Mouse (Mus musculus): Measurements from ENCODE around the gene Frrs1l. TPM values are rescaled to one million over a fixed set of nuclear protein-coding genes. Genes with fewer than 3 reads are reported as not detected.

The Frrs1l gene
- polyA plus RNA-seq, 1 experiment = under 0.01 TPM

GRCm38 (mm10) chr4:56932096-56932495 is 58.1 kb downstream of the Frrs1l start:
- peaks cover 63% of the 10 kb centered on the region for H3K36me3 ChIP-seq (ENCODE audit: control insufficient read depth, insufficient read depth)
- no peaks in the 10 kb centered on the region for H3K27me3 ChIP-seq (ENCODE audit: control insufficient read depth, insufficient read depth, insufficient read length)
- no peak overlapping the region for H3ac ChIP-seq (ENCODE audit: control insufficient read depth, insufficient read length, low read depth)
- no peak overlapping the region for H3K4me3 ChIP-seq (ENCODE audit: insufficient read depth, poor library complexity, severe bottlenecking)
- peaks cover 15% of the 10 kb centered on the region for H3K79me3 ChIP-seq (ENCODE audit: low read depth)
- TF ChIP-seq MYOD1 (IDR thresholded peaks at IDR 0.05; ENCODE audit: control insufficient read depth, insufficient read length, low read depth) (no peak), FOSL1 (IDR thresholded peaks at IDR 0.05; ENCODE audit: insufficient read depth, low read length, poor library complexity, severe bottlenecking) (no peak), MAX (IDR thresholded peaks at IDR 0.05) (no peak), USF1 (IDR thresholded peaks at IDR 0.05; ENCODE audit: low read depth) (no peak), CEBPB (IDR thresholded peaks at IDR 0.05; ENCODE audit: low read depth) (no peak), MYOG (IDR thresholded peaks at IDR 0.05; ENCODE audit: control insufficient read depth, extremely low read depth, insufficient read length) (no peak), CTCF (IDR thresholded peaks at IDR 0.05; ENCODE audit: control insufficient read depth, insufficient read depth, insufficient read length) (no peak)
- H3K79me2 ChIP-seq (ENCODE audit: control insufficient read depth, insufficient read depth) = peaks cover 70% of the 10 kb centered on the region

GRCm38 (mm10) chr4:56930312-56930711 is 59.9 kb downstream of the Frrs1l start:
- peaks cover 77% of the 10 kb centered on the region for H3K36me3 ChIP-seq (ENCODE audit: control insufficient read depth, insufficient read depth)
- no peaks in the 10 kb centered on the region for H3K27me3 ChIP-seq (ENCODE audit: control insufficient read depth, insufficient read depth, insufficient read length)
- H3K4me3 ChIP-seq (ENCODE audit: insufficient read depth, poor library complexity, severe bottlenecking) = no peak overlapping the region
- no peak for TF ChIP-seq FOSL1 (IDR thresholded peaks at IDR 0.05; ENCODE audit: insufficient read depth, low read length, poor library complexity, severe bottlenecking)
- no peak for TF ChIP-seq MYOD1 (IDR thresholded peaks at IDR 0.05; ENCODE audit: control insufficient read depth, insufficient read length, low read depth)
- no peak for TF ChIP-seq CTCF (IDR thresholded peaks at IDR 0.05; ENCODE audit: control insufficient read depth, insufficient read depth, insufficient read length)
- no peak for TF ChIP-seq CEBPB (IDR thresholded peaks at IDR 0.05; ENCODE audit: low read depth)
- TF ChIP-seq MYOG (IDR thresholded peaks at IDR 0.05; ENCODE audit: control insufficient read depth, extremely low read depth, insufficient read length) = no peak
- TF ChIP-seq USF1 (IDR thresholded peaks at IDR 0.05; ENCODE audit: low read depth) = no peak
- no peak for TF ChIP-seq MAX (IDR thresholded peaks at IDR 0.05)
- H3K79me2 ChIP-seq (ENCODE audit: control insufficient read depth, insufficient read depth) = peaks cover 67% of the 10 kb centered on the region
- peaks cover 13% of the 10 kb centered on the region for H3K79me3 ChIP-seq (ENCODE audit: low read depth)
- no peak overlapping the region for H3ac ChIP-seq (ENCODE audit: control insufficient read depth, insufficient read length, low read depth)

DNA sequence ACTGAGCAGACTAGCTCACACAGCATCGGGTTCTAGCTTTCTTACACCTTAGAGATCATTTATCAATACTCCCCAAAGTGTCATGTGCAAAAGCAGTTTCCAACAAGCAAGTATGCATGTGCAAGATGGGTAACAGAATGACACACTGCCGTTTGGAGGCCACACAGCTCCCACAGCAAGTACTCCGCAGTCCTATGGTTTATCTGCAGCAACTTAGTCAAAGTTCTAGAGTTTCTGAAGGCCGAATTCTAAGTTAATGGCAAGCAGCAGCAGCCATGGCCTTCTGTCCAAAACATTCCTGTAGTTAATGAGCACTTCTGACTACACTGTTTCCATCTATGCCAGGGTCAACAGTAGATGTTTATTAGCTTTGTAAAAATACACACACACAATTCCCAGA is 63.2 kb downstream of the Frrs1l start:
- Histone ChIP-seq H3K79me3 (ENCODE audit: low read depth) (peaks cover 7% of the 10 kb centered on the region), H3K79me2 (ENCODE audit: control insufficient read depth, insufficient read depth) (peaks cover 52% of the 10 kb centered on the region), H3K27me3 (ENCODE audit: control insufficient read depth, insufficient read depth, insufficient read length) (no peaks in the 10 kb centered on the region), H3ac (ENCODE audit: control insufficient read depth, insufficient read length, low read depth) (no peak overlapping the region), H3K4me3 (ENCODE audit: insufficient read depth, poor library complexity, severe bottlenecking) (no peak overlapping the region), H3K36me3 (ENCODE audit: control insufficient read depth, insufficient read depth) (peaks cover 86% of the 10 kb centered on the region)
- TF ChIP-seq MYOG (IDR thresholded peaks at IDR 0.05; ENCODE audit: control insufficient read depth, extremely low read depth, insufficient read length) (no peak), CEBPB (IDR thresholded peaks at IDR 0.05; ENCODE audit: low read depth) (no peak), FOSL1 (IDR thresholded peaks at IDR 0.05; ENCODE audit: insufficient read depth, low read length, poor library complexity, severe bottlenecking) (no peak), MAX (IDR thresholded peaks at IDR 0.05) (no peak)

DNA sequence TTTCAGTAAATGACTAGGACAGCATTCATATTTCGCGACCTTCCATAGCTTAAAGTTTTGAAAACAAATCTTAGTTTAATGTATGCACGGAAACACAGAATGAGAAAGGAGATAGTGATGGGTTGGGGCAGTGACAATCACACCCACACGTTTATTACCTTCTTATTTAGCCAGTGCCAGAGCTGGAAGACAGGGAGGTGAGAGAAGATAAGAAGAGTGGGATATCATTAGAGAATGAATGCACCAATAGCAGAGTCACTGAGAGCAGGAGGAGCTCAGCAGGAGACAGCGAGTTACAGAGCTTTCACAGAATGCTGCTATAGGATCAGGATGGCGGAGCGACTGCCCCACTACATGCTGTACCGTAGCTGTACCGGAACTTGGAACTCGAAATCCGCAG is 68.0 kb downstream of the Frrs1l start:
- H3K4me3 ChIP-seq (ENCODE audit: insufficient read depth, poor library complexity, severe bottlenecking) = no peak overlapping the region
- peaks cover 59% of the 10 kb centered on the region for H3K36me3 ChIP-seq (ENCODE audit: control insufficient read depth, insufficient read depth)
- peaks cover 8% of the 10 kb centered on the region for H3K79me2 ChIP-seq (ENCODE audit: control insufficient read depth, insufficient read depth)
- no peak overlapping the region for H3ac ChIP-seq (ENCODE audit: control insufficient read depth, insufficient read length, low read depth)
- peaks cover 2% of the 10 kb centered on the region for H3K79me3 ChIP-seq (ENCODE audit: low read depth)
- H3K27me3 ChIP-seq (ENCODE audit: control insufficient read depth, insufficient read depth, insufficient read length) = no peaks in the 10 kb centered on the region
- no peak for TF ChIP-seq CEBPB (IDR thresholded peaks at IDR 0.05; ENCODE audit: low read depth)
- no peak for TF ChIP-seq CTCF (IDR thresholded peaks at IDR 0.05; ENCODE audit: control insufficient read depth, insufficient read depth, insufficient read length)
- no peak for TF ChIP-seq MYOG (IDR thresholded peaks at IDR 0.05; ENCODE audit: control insufficient read depth, extremely low read depth, insufficient read length)
- no peak for TF ChIP-seq FOSL1 (IDR thresholded peaks at IDR 0.05; ENCODE audit: insufficient read depth, low read length, poor library complexity, severe bottlenecking)
- TF ChIP-seq USF1 (IDR thresholded peaks at IDR 0.05; ENCODE audit: low read depth) = no peak
- no peak for TF ChIP-seq MAX (IDR thresholded peaks at IDR 0.05)
- TF ChIP-seq MYOD1 (IDR thresholded peaks at IDR 0.05; ENCODE audit: control insufficient read depth, insufficient read length, low read depth) = no peak

GRCm38 (mm10) chr4:56915732-56916325 is 74.4 kb downstream of the Frrs1l start:
- H3K4me3 ChIP-seq (ENCODE audit: insufficient read depth, poor library complexity, severe bottlenecking) = no peak overlapping the region
- TF ChIP-seq CTCF (IDR thresholded peaks at IDR 0.05; ENCODE audit: control insufficient read depth, insufficient read depth, insufficient read length) (no peak), MAX (IDR thresholded peaks at IDR 0.05) (no peak), MYOG (IDR thresholded peaks at IDR 0.05; ENCODE audit: control insufficient read depth, extremely low read depth, insufficient read length) (no peak), USF1 (IDR thresholded peaks at IDR 0.05; ENCODE audit: low read depth) (no peak), CEBPB (IDR thresholded peaks at IDR 0.05; ENCODE audit: low read depth) (no peak), MYOD1 (IDR thresholded peaks at IDR 0.05; ENCODE audit: control insufficient read depth, insufficient read length, low read depth) (no peak), FOSL1 (IDR thresholded peaks at IDR 0.05; ENCODE audit: insufficient read depth, low read length, poor library complexity, severe bottlenecking) (no peak)
- H3K36me3 ChIP-seq (ENCODE audit: control insufficient read depth, insufficient read depth) = peaks cover 61% of the 10 kb centered on the region

DNA sequence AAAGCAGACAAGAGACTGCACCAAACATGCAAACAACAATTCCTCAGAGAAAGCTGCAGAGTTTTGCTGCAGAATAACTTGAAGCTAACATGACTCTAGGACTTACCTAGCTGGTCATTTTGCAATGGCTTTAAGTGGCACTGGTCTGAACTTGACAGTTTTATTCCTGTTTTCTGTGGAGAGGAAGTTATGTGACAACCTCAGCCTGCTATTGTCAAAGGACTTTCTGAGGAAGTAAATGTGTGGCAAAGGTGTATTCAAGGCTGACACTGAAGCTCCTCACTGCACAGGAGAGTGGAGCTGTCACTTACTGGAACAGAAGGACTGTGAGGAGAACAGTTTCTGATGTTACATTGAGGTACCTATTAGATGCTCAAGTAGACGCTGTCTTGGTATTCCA is 75.4 kb downstream of the Frrs1l start:
- Histone ChIP-seq H3ac (ENCODE audit: control insufficient read depth, insufficient read length, low read depth) (no peak overlapping the region), H3K27me3 (ENCODE audit: control insufficient read depth, insufficient read depth, insufficient read length) (no peaks in the 10 kb centered on the region), H3K79me2 (ENCODE audit: control insufficient read depth, insufficient read depth) (no peaks in the 10 kb centered on the region), H3K36me3 (ENCODE audit: control insufficient read depth, insufficient read depth) (peaks cover 67% of the 10 kb centered on the region), H3K4me3 (ENCODE audit: insufficient read depth, poor library complexity, severe bottlenecking) (no peak overlapping the region), H3K79me3 (ENCODE audit: low read depth) (no peaks in the 10 kb centered on the region)
- TF ChIP-seq USF1 (IDR thresholded peaks at IDR 0.05; ENCODE audit: low read depth) (no peak), CEBPB (IDR thresholded peaks at IDR 0.05; ENCODE audit: low read depth) (no peak), MAX (IDR thresholded peaks at IDR 0.05) (no peak)

More at GRCm38 (mm10) chr4:56915732-56916325, 74.4 kb downstream of the Frrs1l start:
- no peaks in the 10 kb centered on the region for H3K79me3 ChIP-seq (ENCODE audit: low read depth)
- H3ac ChIP-seq (ENCODE audit: control insufficient read depth, insufficient read length, low read depth) = no peak overlapping the region
- H3K79me2 ChIP-seq (ENCODE audit: control insufficient read depth, insufficient read depth) = no peaks in the 10 kb centered on the region
- H3K27me3 ChIP-seq (ENCODE audit: control insufficient read depth, insufficient read depth, insufficient read length) = no peaks in the 10 kb centered on the region

Data from C2C12 (cell line).